Mouse (Mus musculus) olfactory bulb, adult 2 months (tissue): ENCODE measurements around the gene Aspg. TPM values are rescaled to one million over a fixed set of nuclear protein-coding genes. Genes with fewer than 3 reads are reported as not detected.
A peak's percentile ranks its signal among the peaks of the same experiment; 100 is the strongest.

Experiments
- H3K27ac ChIP-seq: fragments of 200-500 bp; 2 replicates; pipeline ENCODE4 v1.5.1; 2012; ENCODE audit warnings: low read depth, low read length; ENCODE audit not compliant: insufficient read depth
- H3K4me1 ChIP-seq: fragments of 200-500 bp; 2 replicates; pipeline ENCODE4 v1.6.1; 2012; ENCODE audit warnings: low read length; ENCODE audit not compliant: control insufficient read depth, insufficient read depth
- H3K4me3 ChIP-seq: fragments of 200-500 bp; 2 replicates; pipeline ENCODE4 v1.5.1; 2012; ENCODE audit warnings: mild to moderate bottlenecking, low read depth, low read length, moderate library complexity; ENCODE audit not compliant: insufficient read depth
- CTCF ChIP-seq: fragments of 200-500 bp; IDR thresholded peaks from 2 replicates; pipeline ENCODE4 v1.5.1; 2012; ENCODE audit warnings: low read depth, mild to moderate bottlenecking, low read length, moderate library complexity; ENCODE audit not compliant: insufficient read depth
- POLR2A ChIP-seq: fragments of 200-500 bp; IDR thresholded peaks from 2 replicates; pipeline ENCODE4 v1.6.1; 2012; ENCODE audit warnings: mild to moderate bottlenecking, low read depth, low read length, moderate library complexity; ENCODE audit not compliant: insufficient read depth
- WGBS: fragments of 180-500 bp; shearing (Covaris S2); methylation state at CpG from one replicate; pipeline ENCODE4 v1.1.7; 2018; 5-methylcytosine and 5-hydroxymethylcytosine counted together
- polyA plus RNA-seq: library from polyadenylated mRNA; stranded (reverse); fragments of >200 nt; gene quantifications from 2 replicates; pipeline ENCODE4 v1.2.4, GENCODE M21; 2012; ENCODE audit warnings: low replicate concordance; ENCODE audit not compliant: missing spikeins, insufficient read depth, insufficient read length

Gene Aspg
- polyA plus RNA-seq, 1 experiment = not detected

DNA sequence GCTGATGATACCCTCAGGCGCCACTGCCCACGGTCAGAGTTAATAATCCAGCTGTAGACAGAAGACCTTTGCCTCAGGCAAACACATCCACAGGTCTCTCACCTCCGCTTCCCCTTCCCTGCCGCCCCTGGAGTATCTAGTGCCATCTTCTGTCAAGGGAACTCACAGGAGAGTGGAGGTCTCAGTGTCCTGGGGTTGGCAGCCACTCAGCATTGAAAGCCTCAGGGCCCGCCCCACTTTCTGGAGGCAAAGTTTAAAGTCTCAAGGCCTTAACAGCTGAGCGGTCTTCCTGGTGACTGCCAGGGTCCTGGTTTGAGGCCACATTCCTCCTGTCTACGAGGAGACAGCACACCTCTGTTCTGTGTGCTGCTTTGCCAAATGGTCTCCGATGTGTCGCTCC, 3.2 kb downstream of the Aspg start:
- Histone ChIP-seq H3K4me3 (no peak overlapping the region), H3K4me1 (peaks cover 3% of the 10 kb centered on the region; the same call in 1 of the 2 replicates), H3K27ac (no peak overlapping the region)
- 92% methylated on average over 9 of the region's 9 CpGs for WGBS
- TF ChIP-seq CTCF = no peak
- TF ChIP-seq POLR2A = no peak

GRCm38 (mm10) chr12:112111323-112111722, 4.8 kb downstream of the Aspg start:
- Histone ChIP-seq H3K4me1 (peaks cover 3% of the 10 kb centered on the region; the same call in 1 of the 2 replicates), H3K4me3 (no peak overlapping the region), H3K27ac (no peak overlapping the region)
- TF ChIP-seq CTCF (no peak), POLR2A (no peak)
- WGBS = 94% methylated on average over 5 of the region's 5 CpGs

DNA sequence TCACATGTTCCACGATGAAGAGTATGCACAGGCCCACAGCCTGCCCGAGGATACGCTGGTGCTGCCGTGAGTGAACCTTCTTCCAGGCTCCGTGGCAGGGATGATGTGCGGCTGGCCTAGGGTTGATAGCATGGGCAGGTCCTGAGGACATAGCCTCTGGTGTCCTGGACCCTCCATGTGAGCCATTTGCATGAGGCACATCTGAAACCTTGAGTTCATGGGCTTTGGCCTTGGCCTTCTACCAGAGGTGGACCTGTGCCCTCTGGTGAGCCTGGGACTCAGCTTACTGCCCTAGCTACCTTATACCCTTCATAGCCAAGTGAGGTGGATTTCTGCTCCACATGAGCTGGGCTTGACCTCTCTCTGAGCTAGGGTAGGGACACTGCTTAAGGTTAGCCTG, 5.8 kb downstream of the Aspg start:
- no peaks in the 10 kb centered on the region for H3K4me1 ChIP-seq
- H3K4me3 ChIP-seq = no peak overlapping the region
- no peak overlapping the region for H3K27ac ChIP-seq
- TF ChIP-seq CTCF (no peak), POLR2A (no peak)
- 95% methylated on average over 6 of the region's 6 CpGs for WGBS

GRCm38 (mm10) chr12:112112686-112113396, 6.4 kb downstream of the Aspg start:
- TF ChIP-seq POLR2A (no peak), CTCF (no peak)
- WGBS = 34% methylated on average over 13 of the region's 13 CpGs
- Histone ChIP-seq H3K4me3 (no peak overlapping the region), H3K4me1 (no peaks in the 10 kb centered on the region; the same call in 1 of the 2 replicates), H3K27ac (no peak overlapping the region)

DNA sequence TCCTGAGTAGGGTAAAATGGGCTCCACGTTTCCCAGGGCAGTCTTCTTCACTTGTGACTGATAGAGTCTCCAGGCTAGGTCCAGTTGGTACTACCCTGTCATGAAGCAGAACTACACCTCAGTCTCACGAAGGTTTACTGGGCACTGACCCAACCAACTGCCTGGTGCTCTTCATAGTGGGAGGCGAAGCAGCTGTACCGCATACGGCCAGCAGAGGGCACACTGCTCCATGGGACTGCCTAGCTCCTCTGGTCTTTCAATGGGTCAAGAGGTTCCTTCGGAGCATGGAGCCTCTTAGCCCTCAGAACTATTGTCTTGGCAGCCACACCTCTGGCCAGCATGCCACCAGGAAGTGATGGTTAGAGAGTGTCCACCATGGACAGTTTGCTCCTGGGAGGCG, 7.2 kb downstream of the Aspg start:
- peak; percentile 89 for TF ChIP-seq CTCF
- no peak for TF ChIP-seq POLR2A
- Histone ChIP-seq H3K4me1 (no peaks in the 10 kb centered on the region; the same call in 1 of the 2 replicates), H3K4me3 (no peak overlapping the region), H3K27ac (no peak overlapping the region)
- WGBS = 15% methylated on average over 7 of the region's 7 CpGs

- WGBS = 84% methylated on average over 5 of the region's 5 CpGs
- H3K4me1 ChIP-seq = peaks cover 4% of the 10 kb centered on the region; the same call in 1 of the 2 replicates
- TF ChIP-seq CTCF = no peak
- TF ChIP-seq POLR2A = no peak
- H3K4me3 ChIP-seq = no peak overlapping the region
- no peak overlapping the region for H3K27ac ChIP-seq
These were observed 10.5 kb downstream of the Aspg start for GRCm38 (mm10) chr12:112117006-112117405.

GRCm38 (mm10) chr12:112117649-112118048, 11.2 kb downstream of the Aspg start:
- no peak for TF ChIP-seq CTCF
- TF ChIP-seq POLR2A = no peak
- 75% methylated on average over 7 of the region's 7 CpGs for WGBS
- Histone ChIP-seq H3K27ac (no peak overlapping the region), H3K4me3 (no peak overlapping the region), H3K4me1 (peaks cover 4% of the 10 kb centered on the region; the same call in 1 of the 2 replicates)

GRCm38 (mm10) chr12:112121188-112121587, 14.7 kb downstream of the Aspg start:
- TF ChIP-seq CTCF (no peak), POLR2A (no peak)
- H3K4me1 ChIP-seq = peaks cover 4% of the 10 kb centered on the region; the same call in 1 of the 2 replicates
- H3K27ac ChIP-seq = no peak overlapping the region
- 69% methylated on average over 3 of the region's 3 CpGs for WGBS
- H3K4me3 ChIP-seq = no peak overlapping the region

- Histone ChIP-seq H3K4me3 (no peak overlapping the region), H3K4me1 (peaks cover 29% of the 10 kb centered on the region), H3K27ac (no peak overlapping the region)
- 89% methylated on average over 14 of the region's 14 CpGs for WGBS
- TF ChIP-seq CTCF (no peak), POLR2A (no peak)
These were observed 19.4 kb downstream of the Aspg start for GRCm38 (mm10) chr12:112125903-112126302.
